Mouse (Mus musculus): ENCODE measurements around the gene Cd164l2. TPM values are rescaled to one million over a fixed set of nuclear protein-coding genes. Genes with fewer than 3 reads are reported as not detected.

Cd164l2 gene
- polyA plus RNA-seq (2011; ENCODE audit: insufficient read depth, insufficient read length, low read depth, missing spikeins) = 9.6 and 12.4 TPM in 2 replicates

GRCm38 (mm10) chr4:133211751-133212561, at the start of gene Cd164l2, which contains the start of gene Gpr3:
Cd164l2 (plus strand) TSS chr4:133212131.
Gpr3 (minus strand) TSS chr4:133212536.
- peak within 1 kb of the TSS; percentile 76 for H3K9ac ChIP-seq (ENCODE audit: low read depth, poor library complexity, severe bottlenecking)
- no peaks in the 10 kb centered on the region for H3K9me3 ChIP-seq (replicated peaks; ENCODE audit: control insufficient read depth, insufficient read depth, low read length, poor library complexity, severe bottlenecking)
- no peaks in the 10 kb centered on the region for H3K4me1 ChIP-seq (ENCODE audit: control insufficient read depth, insufficient read depth, low read length)
- H3K27ac ChIP-seq (ENCODE audit: insufficient read depth, low read length) = no peak within 1 kb of the TSS
- no peaks in the 10 kb centered on the region for H3K36me3 ChIP-seq (ENCODE audit: control insufficient read depth, insufficient read depth, low read length, poor library complexity, severe bottlenecking)
- no peaks in the 10 kb centered on the region for H3K27me3 ChIP-seq (ENCODE audit: control insufficient read depth, insufficient read depth, low read length, poor library complexity, severe bottlenecking)
- peak within 1 kb of the TSS; percentile 95 for H3K4me3 ChIP-seq (ENCODE audit: low read depth, low read length)
- TF ChIP-seq POLR2A (IDR thresholded peaks at IDR 0.05; ENCODE audit: insufficient read depth, low read length) = no peak
- TF ChIP-seq CTCF (IDR thresholded peaks at IDR 0.05; ENCODE audit: low read depth, low read length) = no peak
- no peak for TF ChIP-seq EP300 (IDR thresholded peaks at IDR 0.05; ENCODE audit: insufficient read depth, low read depth, low read length)

- H3K4me3 ChIP-seq (ENCODE audit: low read depth, low read length) = no peak overlapping the region
- no peaks in the 10 kb centered on the region for H3K9me3 ChIP-seq (replicated peaks; ENCODE audit: control insufficient read depth, insufficient read depth, low read length, poor library complexity, severe bottlenecking)
- peaks cover 2% of the 10 kb centered on the region for H3K4me1 ChIP-seq (ENCODE audit: control insufficient read depth, insufficient read depth, low read length)
- no peak overlapping the region for H3K27ac ChIP-seq (ENCODE audit: insufficient read depth, low read length)
- TF ChIP-seq EP300 (IDR thresholded peaks at IDR 0.05; ENCODE audit: insufficient read depth, low read depth, low read length) (no peak), POLR2A (IDR thresholded peaks at IDR 0.05; ENCODE audit: insufficient read depth, low read length) (no peak), CTCF (IDR thresholded peaks at IDR 0.05; ENCODE audit: low read depth, low read length) (no peak)
- no peaks in the 10 kb centered on the region; the same call in 1 of the 2 replicates for H3K36me3 ChIP-seq (ENCODE audit: control insufficient read depth, insufficient read depth, low read length, poor library complexity, severe bottlenecking)
- H3K27me3 ChIP-seq (ENCODE audit: control insufficient read depth, insufficient read depth, low read length, poor library complexity, severe bottlenecking) = no peaks in the 10 kb centered on the region
- no peak overlapping the region for H3K9ac ChIP-seq (ENCODE audit: low read depth, poor library complexity, severe bottlenecking)
Measured at GRCm38 (mm10) chr4:133162196-133162595, 49.7 kb upstream of the Cd164l2 start.

- H3K9me3 ChIP-seq (replicated peaks; ENCODE audit: control insufficient read depth, insufficient read depth, low read length, poor library complexity, severe bottlenecking) = no peaks in the 10 kb centered on the region
- H3K4me3 ChIP-seq (ENCODE audit: low read depth, low read length) = no peak overlapping the region
- H3K27ac ChIP-seq (ENCODE audit: insufficient read depth, low read length) = no peak overlapping the region
- no peak overlapping the region for H3K9ac ChIP-seq (ENCODE audit: low read depth, poor library complexity, severe bottlenecking)
- H3K4me1 ChIP-seq (ENCODE audit: control insufficient read depth, insufficient read depth, low read length) = peaks cover 2% of the 10 kb centered on the region
- TF ChIP-seq POLR2A (IDR thresholded peaks at IDR 0.05; ENCODE audit: insufficient read depth, low read length) = no peak
- no peak for TF ChIP-seq EP300 (IDR thresholded peaks at IDR 0.05; ENCODE audit: insufficient read depth, low read depth, low read length)
- peaks cover 2% of the 10 kb centered on the region; the same call in 1 of the 2 replicates for H3K36me3 ChIP-seq (ENCODE audit: control insufficient read depth, insufficient read depth, low read length, poor library complexity, severe bottlenecking)
- no peaks in the 10 kb centered on the region for H3K27me3 ChIP-seq (ENCODE audit: control insufficient read depth, insufficient read depth, low read length, poor library complexity, severe bottlenecking)
Measured at GRCm38 (mm10) chr4:133166773-133167172, 45.2 kb upstream of the Cd164l2 start.

- peaks cover 2% of the 10 kb centered on the region; the same call in 1 of the 2 replicates for H3K36me3 ChIP-seq (ENCODE audit: control insufficient read depth, insufficient read depth, low read length, poor library complexity, severe bottlenecking)
- H3K9ac ChIP-seq (ENCODE audit: low read depth, poor library complexity, severe bottlenecking) = no peak overlapping the region
- H3K4me1 ChIP-seq (ENCODE audit: control insufficient read depth, insufficient read depth, low read length) = peaks cover 2% of the 10 kb centered on the region
- TF ChIP-seq CTCF (IDR thresholded peaks at IDR 0.05; ENCODE audit: low read depth, low read length) (no peak), EP300 (IDR thresholded peaks at IDR 0.05; ENCODE audit: insufficient read depth, low read depth, low read length) (no peak), POLR2A (IDR thresholded peaks at IDR 0.05; ENCODE audit: insufficient read depth, low read length) (no peak)
- no peaks in the 10 kb centered on the region for H3K9me3 ChIP-seq (replicated peaks; ENCODE audit: control insufficient read depth, insufficient read depth, low read length, poor library complexity, severe bottlenecking)
- no peak overlapping the region for H3K4me3 ChIP-seq (ENCODE audit: low read depth, low read length)
- no peaks in the 10 kb centered on the region for H3K27me3 ChIP-seq (ENCODE audit: control insufficient read depth, insufficient read depth, low read length, poor library complexity, severe bottlenecking)
- H3K27ac ChIP-seq (ENCODE audit: insufficient read depth, low read length) = peak overlapping the region; percentile 26
Measured at GRCm38 (mm10) chr4:133169237-133170055, 42.5 kb upstream of the Cd164l2 start.

- TF ChIP-seq CTCF (IDR thresholded peaks at IDR 0.05; ENCODE audit: low read depth, low read length) (no peak), EP300 (IDR thresholded peaks at IDR 0.05; ENCODE audit: insufficient read depth, low read depth, low read length) (no peak), POLR2A (IDR thresholded peaks at IDR 0.05; ENCODE audit: insufficient read depth, low read length) (no peak)
- no peak overlapping the region for H3K27ac ChIP-seq (ENCODE audit: insufficient read depth, low read length)
- H3K36me3 ChIP-seq (ENCODE audit: control insufficient read depth, insufficient read depth, low read length, poor library complexity, severe bottlenecking) = peaks cover 2% of the 10 kb centered on the region; the same call in 1 of the 2 replicates
Measured at GRCm38 (mm10) chr4:133170056-133170524, 41.8 kb upstream of the Cd164l2 start.

More at GRCm38 (mm10) chr4:133170056-133170524, 41.8 kb upstream of the Cd164l2 start:
- Histone ChIP-seq H3K4me1 (ENCODE audit: control insufficient read depth, insufficient read depth, low read length) (peaks cover 3% of the 10 kb centered on the region), H3K9me3 (replicated peaks; ENCODE audit: control insufficient read depth, insufficient read depth, low read length, poor library complexity, severe bottlenecking) (no peaks in the 10 kb centered on the region), H3K27me3 (ENCODE audit: control insufficient read depth, insufficient read depth, low read length, poor library complexity, severe bottlenecking) (no peaks in the 10 kb centered on the region), H3K4me3 (ENCODE audit: low read depth, low read length) (no peak overlapping the region), H3K9ac (ENCODE audit: low read depth, poor library complexity, severe bottlenecking) (no peak overlapping the region)

All from ES-Bruce4 (cell line).